Mouse (Mus musculus): Measurements from ENCODE around the gene Pkmyt1. TPM values are rescaled to one million over a fixed set of nuclear protein-coding genes. Genes with fewer than 3 reads are reported as not detected.

Gene Pkmyt1
- polyA plus RNA-seq (2012; ENCODE audit: low replicate concordance), result 246 and 386 TPM in 2 replicates

DNA sequence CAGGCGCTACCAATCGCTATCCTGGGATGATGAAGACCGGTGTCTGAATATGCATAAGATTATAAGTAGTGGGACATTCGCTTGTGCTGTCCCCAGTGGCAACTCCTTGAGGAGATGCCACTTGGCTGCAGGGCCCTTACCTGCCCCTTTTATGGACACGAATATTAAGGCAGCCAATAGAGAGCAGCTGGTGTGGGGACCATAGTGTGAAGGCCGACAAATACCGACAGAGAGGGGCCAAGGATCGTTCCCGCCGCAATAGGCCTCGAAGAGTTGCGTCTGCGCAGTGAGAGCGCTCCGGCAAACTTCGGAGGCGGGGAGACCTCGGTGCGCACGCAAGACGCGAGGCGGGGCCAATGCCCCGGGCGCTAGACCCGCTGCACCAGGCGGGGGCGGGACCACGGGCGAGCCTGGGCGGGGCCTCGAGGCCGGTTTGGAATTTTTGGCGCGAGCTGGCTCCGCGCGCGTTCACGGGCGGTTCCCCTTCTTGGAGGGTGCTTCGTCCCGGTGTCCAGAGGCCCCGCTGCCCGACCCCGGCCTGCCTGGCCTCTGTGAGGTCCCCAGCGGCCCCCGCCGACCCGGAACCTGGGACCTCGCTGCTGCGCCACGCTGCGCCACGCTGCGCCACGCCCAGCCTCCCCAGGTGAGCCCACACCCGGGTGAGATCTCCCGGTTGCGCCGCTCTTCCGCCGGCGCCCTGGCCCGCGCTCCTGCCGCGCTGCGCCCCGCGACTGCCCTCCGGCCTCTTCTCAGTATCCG lies at the start of gene Pkmyt1:
Gene Pkmyt1, plus strand, starts transcription at position 338 of the 759 bp plus-strand sequence.

GRCm38 (mm10) chr17:23677236-23677679 lies 48.9 kb upstream of the Pkmyt1 start, which contains the start of gene Tnfrsf12a:
Gene Tnfrsf12a (minus strand): TSS chr17:23677468.

DNA sequence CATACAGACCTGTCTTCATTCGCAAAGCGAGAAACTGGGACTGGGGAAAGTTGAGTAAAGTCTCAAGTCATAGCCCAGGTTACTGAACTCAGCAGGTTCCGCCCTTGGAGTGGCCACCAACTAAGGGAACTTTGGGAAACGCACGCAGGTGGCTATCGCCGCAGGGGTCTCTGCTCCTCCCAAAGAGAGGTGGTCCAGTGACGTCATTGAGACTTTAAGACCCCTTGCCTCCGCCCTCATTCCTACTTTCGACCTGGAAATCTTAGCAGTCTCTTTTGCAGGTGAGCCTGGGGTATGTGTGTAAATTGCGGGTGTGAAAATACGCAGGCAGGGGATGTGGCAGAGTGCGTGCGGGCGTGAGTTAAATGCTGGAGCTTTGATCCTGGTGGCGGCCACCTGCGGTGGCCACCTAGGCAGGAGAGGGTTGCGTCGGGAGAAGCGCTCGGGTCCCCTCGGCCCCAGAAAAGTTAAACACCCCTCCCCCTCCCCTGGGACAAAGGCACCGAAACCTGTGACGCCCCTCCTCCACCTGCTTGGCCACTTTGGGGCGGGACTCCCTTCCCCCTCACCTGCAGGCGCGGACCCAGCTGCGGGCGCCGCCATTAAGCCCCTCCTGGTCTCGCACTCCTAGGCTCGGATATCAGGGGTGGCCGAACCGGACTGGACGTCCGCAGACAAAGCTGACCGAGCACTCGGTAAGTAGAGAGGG lies 46.9 kb upstream of the Pkmyt1 start, which contains the start of gene Cldn6:
Gene Cldn6, plus strand, starts transcription at position 123 of the 709 bp plus-strand sequence.

GRCm38 (mm10) chr17:23683856-23684672 lies 42.1 kb upstream of the Pkmyt1 start, which contains the start of gene Cldn9:
Gene Cldn9 (minus strand): TSS chr17:23684026.

DNA sequence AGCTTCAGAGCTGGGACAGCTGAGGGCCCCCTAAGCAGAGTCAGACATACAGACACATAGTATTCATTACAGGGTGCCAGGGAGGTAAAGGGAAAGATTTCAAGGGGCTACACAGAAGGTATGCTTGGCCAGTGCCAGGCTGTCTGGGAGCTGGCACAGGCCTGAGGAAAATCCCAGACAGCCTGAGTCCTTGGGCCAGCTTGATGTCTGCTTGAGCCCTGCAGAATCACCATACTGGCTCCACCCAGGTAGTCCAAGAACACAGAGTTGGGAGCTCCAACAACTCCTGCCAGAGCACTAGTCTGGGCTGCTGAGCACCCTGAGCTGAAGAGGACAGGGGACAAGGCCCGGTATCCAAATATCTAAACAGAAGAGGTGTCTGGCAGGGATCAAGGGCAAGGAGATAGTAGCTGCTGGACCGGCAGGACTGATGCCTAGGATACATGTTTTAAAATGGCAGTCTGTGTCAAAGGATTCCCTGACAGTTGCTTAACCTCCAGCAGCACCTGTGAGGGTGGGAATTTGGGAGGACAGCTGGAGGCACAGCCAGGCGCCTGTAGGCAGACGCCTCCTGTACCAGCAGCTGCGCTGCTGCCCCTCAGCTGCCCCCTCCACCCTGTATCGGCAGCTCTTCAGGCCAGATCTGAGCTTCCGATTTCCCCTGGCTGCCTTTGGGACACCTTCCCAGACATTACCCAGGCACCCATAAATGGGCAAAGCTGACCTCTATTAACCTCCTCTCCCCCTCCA lies 3.6 kb upstream of the Pkmyt1 start, which contains the start of gene 1520401A03Rik:
Gene 1520401A03Rik, minus strand, starts transcription at position 408 of the 750 bp plus-strand sequence.

GRCm38 (mm10) chr17:23740598-23741021 lies 14.5 kb downstream of the Pkmyt1 start, which contains the start of gene Paqr4:
Gene Paqr4 (minus strand): TSS chr17:23740867.

DNA sequence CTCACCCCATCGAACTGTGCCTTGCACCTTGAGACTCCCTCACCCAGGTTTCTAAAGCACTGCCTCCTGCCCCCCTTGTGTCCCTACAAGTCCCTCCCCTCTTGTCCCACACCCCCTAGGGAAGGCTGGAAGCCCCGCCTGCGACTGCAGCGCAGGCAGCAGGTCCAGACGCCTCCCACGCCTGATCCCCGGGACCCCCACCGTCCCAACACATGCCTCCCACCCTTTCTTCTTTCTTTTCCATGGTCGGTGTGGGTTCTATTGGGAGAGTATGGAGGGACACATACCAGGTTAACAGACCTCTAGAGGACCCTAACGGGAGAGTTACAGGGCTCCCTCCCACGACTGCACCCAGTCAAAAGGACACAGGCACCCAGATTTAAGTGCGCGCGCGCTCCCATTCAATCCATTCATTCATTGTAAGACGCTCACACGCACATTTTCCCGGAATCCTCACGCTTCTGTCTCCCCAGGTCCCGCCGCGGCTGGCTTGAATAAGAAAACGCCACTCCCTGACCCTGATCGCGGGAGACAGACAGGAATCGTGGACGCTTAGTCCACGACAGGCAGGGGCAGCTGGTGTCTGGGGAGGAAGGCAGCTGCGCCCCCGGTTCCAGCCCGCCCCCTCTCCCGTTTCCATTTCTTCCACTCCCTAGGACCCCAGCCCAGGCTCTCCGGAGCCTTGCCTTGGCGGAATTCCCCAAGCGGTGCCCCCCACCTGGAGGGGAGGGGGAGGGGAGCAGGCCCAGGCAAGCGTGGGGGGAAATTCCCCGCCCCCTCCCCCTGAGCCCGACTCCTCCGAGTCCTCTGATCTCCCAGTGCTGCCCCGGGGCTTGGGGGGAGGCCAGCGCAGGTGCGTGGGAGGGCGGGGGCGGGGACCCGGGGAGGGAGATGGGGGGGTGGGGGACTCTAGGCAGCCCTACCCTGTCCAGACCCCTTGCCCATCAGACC lies 19.4 kb downstream of the Pkmyt1 start, which contains the start of gene Kremen2:
Gene Kremen2, minus strand, starts transcription at position 533 of the 951 bp plus-strand sequence.

GRCm38 (mm10) chr17:23771284-23772218 lies 45.4 kb downstream of the Pkmyt1 start, which contains the start of gene Flywch1:
Gene Flywch1 (minus strand): TSS chr17:23771602.

DNA sequence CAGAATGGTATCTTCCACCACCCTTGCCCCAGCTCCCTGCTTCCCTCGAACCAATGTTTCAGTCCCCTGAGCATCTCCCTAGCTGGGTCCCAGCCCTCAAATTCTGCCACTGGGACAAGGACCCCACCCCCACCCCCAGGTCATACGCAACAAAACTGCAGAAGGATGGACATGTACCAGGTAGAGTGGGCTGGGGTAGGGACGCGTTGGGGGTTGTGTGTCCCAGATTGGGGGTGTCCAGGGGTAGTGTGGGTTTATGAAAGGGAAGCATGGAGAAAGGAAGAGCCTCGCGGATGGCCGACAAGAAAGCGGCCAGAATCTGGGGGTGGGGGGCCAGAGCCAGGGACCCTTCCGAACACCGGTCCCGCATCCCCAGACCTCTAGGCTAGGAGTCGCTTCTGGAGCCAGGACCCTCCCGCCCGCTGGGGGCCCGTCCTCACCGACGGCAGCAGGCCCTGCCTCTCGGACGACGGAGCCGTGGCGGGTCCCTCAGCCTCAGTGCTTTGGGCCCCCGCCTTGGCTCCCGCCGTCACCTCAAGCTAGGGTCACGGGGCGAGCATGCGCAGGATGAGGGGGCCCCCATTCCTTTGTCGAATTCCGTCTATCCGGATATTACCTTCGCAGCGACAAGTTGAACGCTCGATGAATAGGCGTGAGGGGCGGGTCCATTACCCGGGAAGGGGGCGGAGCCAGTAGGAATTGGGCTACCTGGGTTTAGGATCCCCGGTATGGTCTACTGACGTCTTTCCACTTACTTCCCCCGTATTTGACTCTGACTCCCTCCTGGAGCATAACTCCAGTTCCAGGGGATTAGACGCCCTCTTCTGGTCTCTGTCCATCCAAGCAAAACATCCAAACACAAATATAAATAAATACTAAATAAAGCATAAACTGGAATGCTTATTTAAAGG lies 59.7 kb downstream of the Pkmyt1 start, which contains the start of gene Flywch2:
Gene Flywch2, minus strand, starts transcription at position 521 of the 911 bp plus-strand sequence.

Other genes with a start within 250 kb of the Pkmyt1 start
- gene Vmn2r117, start 246.6 kb upstream of the Pkmyt1 start, polyA plus RNA-seq (2012; ENCODE audit: low replicate concordance), result not detected in 2 replicates
- gene Zfp213, start 162.1 kb upstream of the Pkmyt1 start, polyA plus RNA-seq (2012; ENCODE audit: low replicate concordance), result 9.6 and 13.1 TPM in 2 replicates
- gene Zfp13, start 126.8 kb upstream of the Pkmyt1 start, polyA plus RNA-seq (2012; ENCODE audit: low replicate concordance), result 0.40 and 0.80 TPM in 2 replicates
- gene Zscan10, start 125.5 kb upstream of the Pkmyt1 start, polyA plus RNA-seq (2012; ENCODE audit: low replicate concordance), result not detected in 2 replicates
- gene Mmp25, start 81.1 kb upstream of the Pkmyt1 start, polyA plus RNA-seq (2012; ENCODE audit: low replicate concordance), result 2.3 and 2.6 TPM in 2 replicates
- 0.36 TPM in 1 of 2 replicates, not detected in the other for gene Bicdl2, start 65.8 kb upstream of the Pkmyt1 start, polyA plus RNA-seq (2012; ENCODE audit: low replicate concordance)
- 127 and 166 TPM in 2 replicates for gene Hcfc1r1, start 52.7 kb upstream of the Pkmyt1 start, polyA plus RNA-seq (2012; ENCODE audit: low replicate concordance)
- gene Thoc6, start 52.5 kb upstream of the Pkmyt1 start, polyA plus RNA-seq (2012; ENCODE audit: low replicate concordance), result 71.1 and 149 TPM in 2 replicates
- 12.6 and 14.4 TPM in 2 replicates for gene Tnfrsf12a, start 48.9 kb upstream of the Pkmyt1 start, polyA plus RNA-seq (2012; ENCODE audit: low replicate concordance)
- gene Cldn6, start 47.1 kb upstream of the Pkmyt1 start, polyA plus RNA-seq (2012; ENCODE audit: low replicate concordance), result not detected in 2 replicates
- gene Cldn9, start 42.3 kb upstream of the Pkmyt1 start, polyA plus RNA-seq (2012; ENCODE audit: low replicate concordance), result not detected in 2 replicates
- not detected in 2 replicates for gene 1520401A03Rik, start 3.6 kb upstream of the Pkmyt1 start, polyA plus RNA-seq (2012; ENCODE audit: low replicate concordance)
- gene Paqr4, start 14.5 kb downstream of the Pkmyt1 start, polyA plus RNA-seq (2012; ENCODE audit: low replicate concordance), result 2.9 and 33.2 TPM in 2 replicates
- gene Kremen2, start 19.5 kb downstream of the Pkmyt1 start, polyA plus RNA-seq (2012; ENCODE audit: low replicate concordance), result 0.21 and 0.26 TPM in 2 replicates
- 22.5 and 23.8 TPM in 2 replicates for gene Flywch1, start 45.3 kb downstream of the Pkmyt1 start, polyA plus RNA-seq (2012; ENCODE audit: low replicate concordance)
- 1.0 and 4.2 TPM in 2 replicates for gene Flywch2, start 59.7 kb downstream of the Pkmyt1 start, polyA plus RNA-seq (2012; ENCODE audit: low replicate concordance)
- 176 and 518 TPM in 2 replicates for gene Srrm2, start 64.2 kb downstream of the Pkmyt1 start, polyA plus RNA-seq (2012; ENCODE audit: low replicate concordance)
- 44.9 and 471 TPM in 2 replicates for gene Elob, start 102.8 kb downstream of the Pkmyt1 start, polyA plus RNA-seq (2012; ENCODE audit: low replicate concordance)
- 0.80 TPM in 1 of 2 replicates, not detected in the other for gene Prss33, start 109.7 kb downstream of the Pkmyt1 start, polyA plus RNA-seq (2012; ENCODE audit: low replicate concordance)
- gene Prss32, start 117.5 kb downstream of the Pkmyt1 start, polyA plus RNA-seq (2012; ENCODE audit: low replicate concordance), result not detected in 2 replicates
- gene Prss41, start 117.8 kb downstream of the Pkmyt1 start, polyA plus RNA-seq (2012; ENCODE audit: low replicate concordance), result 1.9 and 2.1 TPM in 2 replicates
- gene Prss21, start 141.7 kb downstream of the Pkmyt1 start, polyA plus RNA-seq (2012; ENCODE audit: low replicate concordance), result 0.11 TPM in 1 of 2 replicates, not detected in the other
- gene Dcpp1, start 154.5 kb downstream of the Pkmyt1 start, polyA plus RNA-seq (2012; ENCODE audit: low replicate concordance), result not detected in 2 replicates
- not detected in 2 replicates for gene Dcpp2, start 154.5 kb downstream of the Pkmyt1 start, polyA plus RNA-seq (2012; ENCODE audit: low replicate concordance)
- not detected in 2 replicates for gene Dcpp3, start 191.1 kb downstream of the Pkmyt1 start, polyA plus RNA-seq (2012; ENCODE audit: low replicate concordance)
- not detected in 2 replicates for gene Sbp, start 215.3 kb downstream of the Pkmyt1 start, polyA plus RNA-seq (2012; ENCODE audit: low replicate concordance)
- gene Sbpl, start 228.9 kb downstream of the Pkmyt1 start, polyA plus RNA-seq (2012; ENCODE audit: low replicate concordance), result not detected in 2 replicates